Mouse (Mus musculus): ENCODE results near the gene Sap30bp.

DNA sequence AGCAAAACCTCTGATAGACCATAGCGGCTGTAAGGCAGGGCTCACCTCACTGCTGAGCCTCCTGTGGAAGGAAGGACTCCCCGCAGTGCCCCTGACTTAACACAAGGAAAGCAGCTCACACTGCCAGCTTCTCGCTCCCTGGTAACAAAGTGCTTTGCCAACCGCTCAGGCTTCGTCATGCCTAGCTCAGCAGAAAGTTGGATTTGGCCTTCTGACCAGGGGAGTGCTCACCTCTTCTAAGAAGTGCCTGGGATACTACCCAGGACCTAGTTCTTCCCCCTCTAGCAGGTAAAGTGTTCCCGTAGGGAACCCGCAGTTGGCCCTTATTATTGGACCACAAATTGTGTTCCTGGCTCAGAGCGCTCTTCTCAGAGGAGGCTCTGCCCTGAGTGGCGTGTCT lies 25.9 kb downstream of the Sap30bp start:
- TF ChIP-seq USF1 (IDR thresholded peaks at IDR 0.05; ENCODE audit: low read depth, low read length) (no peak), UBTF (IDR thresholded peaks at IDR 0.05; ENCODE audit: borderline replicate concordance, insufficient read depth, low read depth, low read length) (no peak), MEF2A (IDR thresholded peaks at IDR 0.05; ENCODE audit: extremely low read depth, insufficient replicate concordance, low read depth, low read length, poor library complexity, severe bottlenecking) (no peak), CTCF (IDR thresholded peaks at IDR 0.05 in 2 of 3, conservative IDR thresholded peaks at IDR 0.05 in 1 of 3; ENCODE audit: control insufficient read depth in 1 of 3, insufficient read depth in 1 of 3, low read depth in 2 of 3, low read length in 3 of 3, poor library complexity in 1 of 3, severe bottlenecking in 1 of 3) (no peak), GATA1 (IDR thresholded peaks at IDR 0.05; ENCODE audit: low read depth, low read length) (no peak), POLR2A (IDR thresholded peaks at IDR 0.05; ENCODE audit: control insufficient read depth in 1 of 2, insufficient read depth in 1 of 2, low read depth in 1 of 2, low read length in 2 of 2, poor library complexity in 1 of 2) (no peak), KAT2A (conservative IDR thresholded peaks at IDR 0.05; ENCODE audit: low read depth, low read length) (no peak), MAFK (IDR thresholded peaks at IDR 0.05; ENCODE audit: borderline replicate concordance, low read depth, low read length) (no peak), POLR2AphosphoS2 (IDR thresholded peaks at IDR 0.05; ENCODE audit: low read length) (no peak), POLR2AphosphoS5 (IDR thresholded peaks at IDR 0.05; ENCODE audit: borderline replicate concordance, low read depth, low read length) (no peak), JUND (IDR thresholded peaks at IDR 0.05; ENCODE audit: low read depth, low read length) (no peak), RAD21 (IDR thresholded peaks at IDR 0.05; ENCODE audit: low read depth, low read length) (no peak)

All from MEL (cell line).